Mouse (Mus musculus): ENCODE data around the gene Klc1.

Gene Klc1

DNA sequence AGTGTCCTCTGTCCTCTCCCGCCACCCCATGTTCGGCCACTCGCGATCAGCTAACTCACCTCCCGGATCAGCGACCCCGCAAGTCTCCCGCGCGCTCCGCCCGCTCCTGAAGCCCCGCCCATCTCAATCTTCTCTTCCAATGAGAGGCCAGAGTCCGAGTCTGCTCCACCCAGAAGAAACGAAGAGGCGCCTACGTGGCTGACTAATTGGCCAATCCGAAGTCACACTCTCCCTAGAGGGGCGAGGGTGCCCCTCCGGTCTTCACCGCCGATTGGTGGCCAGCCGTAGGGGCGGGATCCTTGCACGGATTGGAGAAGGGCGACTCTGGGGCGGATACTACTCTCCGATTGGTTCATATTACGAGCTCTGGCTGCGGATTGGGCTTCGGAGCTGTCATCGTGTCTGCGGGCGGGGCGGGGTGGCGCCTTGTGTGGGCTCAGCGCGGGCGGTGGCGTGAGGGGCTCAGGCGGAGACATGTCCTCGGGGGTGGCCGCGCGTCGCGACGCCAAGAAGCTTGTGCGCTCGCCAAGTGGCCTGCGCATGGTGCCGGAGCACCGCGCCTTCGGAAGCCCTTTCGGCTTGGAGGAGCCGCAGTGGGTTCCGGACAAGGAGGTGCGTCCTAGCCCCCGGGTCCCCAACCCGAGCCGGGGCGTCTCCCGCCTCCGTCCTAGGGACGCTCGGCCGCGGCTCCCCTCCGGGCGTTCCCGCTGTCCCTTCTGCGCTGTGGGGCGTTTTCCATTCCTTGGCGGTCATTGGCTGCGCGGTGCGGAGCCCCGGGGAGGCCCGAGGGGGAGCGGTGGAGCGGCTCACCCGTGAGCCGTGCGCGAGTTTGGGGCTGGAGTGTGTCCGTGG lies 55.3 kb downstream of the Klc1 start, which contains the start of the genes Xrcc3 and Zfyve21:
Gene Xrcc3, minus strand, starts transcription at position 108 of the 852 bp plus-strand sequence.
Gene Zfyve21, plus strand, starts transcription at position 405 of the 852 bp plus-strand sequence.
- peak; percentile 99 for DNase-seq (ENCODE audit: low spot score)

DNA sequence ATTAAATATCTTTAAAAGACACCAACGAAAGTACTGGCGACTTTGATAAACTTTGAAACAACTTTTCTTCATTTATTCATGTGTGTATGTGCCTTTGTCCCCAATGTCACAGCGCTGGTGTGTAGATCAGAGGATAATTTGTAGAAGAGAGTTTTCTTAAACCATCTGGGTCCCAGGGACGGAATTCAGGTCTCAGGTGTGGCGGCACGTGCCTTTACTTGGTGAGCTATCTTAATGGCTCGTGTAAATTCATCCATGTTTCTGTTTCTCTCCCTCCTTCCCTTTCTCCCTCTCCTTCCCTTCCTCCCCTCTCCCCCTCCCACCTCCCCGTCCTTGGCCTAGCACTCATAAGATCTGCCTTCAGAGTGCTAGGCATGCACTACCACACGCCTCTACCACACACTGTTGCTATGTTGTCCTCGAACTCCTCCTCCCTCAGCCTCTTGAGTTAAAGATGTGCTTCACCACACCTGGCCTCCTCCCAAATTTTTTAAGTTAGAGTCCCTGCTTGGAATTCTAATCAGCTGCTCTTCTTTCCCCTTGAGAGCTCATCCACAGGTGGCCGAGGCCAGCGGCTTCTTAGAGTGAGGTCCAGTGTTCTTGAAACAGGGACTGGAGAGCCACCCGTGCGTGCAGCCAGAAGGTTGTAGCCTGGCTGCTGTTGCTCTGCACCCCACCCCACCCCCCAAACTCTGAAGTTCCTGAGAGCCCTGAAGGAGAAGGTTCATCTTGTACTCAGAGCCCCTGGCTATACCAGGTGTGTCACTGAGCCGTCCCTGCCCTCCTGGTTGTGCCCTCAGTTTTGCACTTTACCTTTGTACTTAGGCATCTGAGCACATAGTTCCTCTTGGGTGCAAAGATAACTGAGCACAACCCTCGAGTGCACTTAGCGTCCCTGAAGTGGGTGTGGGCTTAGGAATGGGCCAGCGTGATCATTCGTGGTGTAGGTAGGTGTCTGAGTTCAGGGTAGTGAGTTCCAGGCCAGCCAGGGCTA lies 56.4 kb downstream of the Klc1 start:
- peak; percentile 42 for DNase-seq (ENCODE audit: low spot score)

DNA sequence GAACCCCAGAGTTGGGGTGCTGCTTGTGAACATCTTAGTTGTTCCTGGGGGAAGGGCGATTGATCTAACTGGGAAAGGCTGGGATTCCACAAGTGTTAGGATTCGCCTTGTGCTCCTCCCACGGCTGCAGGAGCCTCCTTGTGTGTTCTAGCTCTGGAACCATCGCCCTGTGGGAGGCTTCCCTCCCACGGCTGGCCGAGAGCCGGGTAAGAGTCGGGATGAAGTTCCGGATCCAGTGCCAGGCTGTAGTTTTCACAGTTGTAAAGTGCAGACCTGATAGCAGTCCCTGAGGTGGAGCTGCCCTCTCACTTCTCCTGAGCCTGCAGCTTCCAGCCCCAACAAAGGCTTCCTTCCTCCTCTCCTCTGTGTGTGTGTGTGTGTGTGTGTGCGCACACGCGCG lies 57.9 kb downstream of the Klc1 start:
- peak; percentile 84 for DNase-seq (ENCODE audit: low spot score)

DNA sequence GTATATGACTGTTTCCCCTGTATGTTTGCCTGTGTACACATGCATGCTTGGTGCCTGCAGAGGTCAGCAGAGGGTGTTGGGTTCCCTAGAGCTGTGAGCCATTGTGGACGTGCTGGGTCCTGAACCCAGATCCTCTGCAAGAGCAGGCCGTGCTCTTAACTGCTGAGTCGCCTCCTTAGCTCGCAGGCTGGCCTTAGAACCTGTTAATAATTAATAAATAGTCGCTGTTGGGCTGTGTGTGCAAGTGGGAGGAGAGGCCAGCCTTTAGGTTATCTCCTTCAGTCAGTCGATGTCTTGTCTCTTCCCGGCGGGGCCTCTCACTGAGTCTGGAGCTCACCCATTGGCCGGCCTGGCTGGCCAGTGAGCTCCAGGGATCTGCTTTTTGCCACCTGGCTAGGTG lies 58.3 kb downstream of the Klc1 start:
- peak; percentile 37 for DNase-seq (ENCODE audit: low spot score)

DNA sequence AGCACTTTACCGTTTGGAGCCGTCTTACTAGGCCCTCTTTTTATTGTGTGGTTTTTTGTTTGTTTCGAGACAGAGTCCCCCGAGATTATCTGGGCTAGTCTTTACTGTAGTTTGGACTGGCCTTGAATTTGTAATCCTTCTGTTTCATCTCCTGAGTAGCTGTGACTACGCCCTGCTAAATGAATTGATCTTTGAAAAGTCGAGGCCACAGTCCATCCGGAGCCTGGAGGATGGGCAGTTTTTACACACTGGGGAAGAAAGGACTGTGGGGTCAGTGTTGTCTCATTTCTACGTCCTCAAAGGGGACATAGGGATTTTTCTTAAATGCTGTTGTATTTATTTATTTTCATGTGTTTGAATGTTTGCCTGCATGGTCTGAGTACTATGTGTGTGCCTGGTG lies 59.3 kb downstream of the Klc1 start:
- no peak for DNase-seq (ENCODE audit: low spot score)

DNA sequence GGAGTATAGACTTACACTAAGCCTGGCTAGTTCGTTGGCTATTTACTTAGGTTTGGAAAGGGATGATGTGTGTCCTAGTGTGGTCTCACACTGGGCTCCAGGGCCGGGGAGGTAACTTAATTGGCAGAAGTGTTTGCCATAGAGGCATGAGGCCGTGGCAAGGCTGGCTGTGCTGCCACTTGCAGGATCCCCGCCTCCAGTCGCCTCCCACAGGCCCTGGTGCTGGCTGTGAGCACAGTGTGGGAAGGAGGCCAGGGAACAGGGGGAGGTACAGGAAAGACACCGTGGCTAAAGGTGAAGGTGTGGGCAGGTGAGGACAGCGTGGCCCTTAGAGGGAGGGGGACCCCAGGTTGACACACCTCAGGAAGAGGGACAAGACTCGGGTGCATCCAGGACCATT lies 61.3 kb downstream of the Klc1 start:
- DNase-seq (ENCODE audit: low spot score): peak; percentile 71

DNA sequence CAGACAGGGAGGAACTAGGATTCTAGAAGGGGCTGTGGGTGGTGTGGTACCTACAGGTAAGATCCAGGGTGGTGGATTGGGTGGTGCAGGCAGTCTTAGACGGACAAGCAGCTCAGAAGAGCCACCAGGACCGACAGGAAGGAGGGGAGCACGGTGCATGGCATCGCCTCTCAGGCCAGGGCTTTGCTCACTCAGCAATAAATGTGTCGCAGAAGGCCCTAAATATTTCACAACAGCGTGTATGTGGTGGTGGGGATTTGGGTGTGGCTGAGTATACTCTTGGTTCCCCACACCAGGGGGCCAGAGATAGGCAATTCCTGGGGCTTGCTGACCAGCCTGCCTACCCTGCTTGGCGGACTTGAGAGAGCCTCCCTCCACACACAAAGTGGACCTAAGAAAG lies 62.1 kb downstream of the Klc1 start:
- DNase-seq (ENCODE audit: low spot score): no peak

DNA sequence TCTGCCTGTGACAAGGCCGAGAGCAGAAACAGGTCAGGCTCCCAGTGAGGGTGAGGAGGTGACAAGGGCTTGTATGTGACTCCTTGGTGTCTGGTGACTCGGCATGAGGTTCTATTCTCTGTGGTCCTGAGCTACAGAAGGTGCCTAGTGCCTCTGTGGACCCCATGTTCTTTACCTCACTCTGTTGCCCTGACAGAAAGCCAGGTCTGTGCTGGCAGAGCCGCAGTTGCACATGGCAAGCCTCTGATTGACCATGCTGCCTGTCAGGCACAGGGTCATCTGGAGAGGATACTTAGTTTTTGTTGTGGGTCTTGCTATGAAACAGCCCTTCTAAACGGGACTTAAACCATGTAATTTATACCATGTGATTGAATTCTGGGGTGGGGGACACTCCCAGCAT lies 63.3 kb downstream of the Klc1 start:
- no peak for DNase-seq (ENCODE audit: low spot score)

DNA sequence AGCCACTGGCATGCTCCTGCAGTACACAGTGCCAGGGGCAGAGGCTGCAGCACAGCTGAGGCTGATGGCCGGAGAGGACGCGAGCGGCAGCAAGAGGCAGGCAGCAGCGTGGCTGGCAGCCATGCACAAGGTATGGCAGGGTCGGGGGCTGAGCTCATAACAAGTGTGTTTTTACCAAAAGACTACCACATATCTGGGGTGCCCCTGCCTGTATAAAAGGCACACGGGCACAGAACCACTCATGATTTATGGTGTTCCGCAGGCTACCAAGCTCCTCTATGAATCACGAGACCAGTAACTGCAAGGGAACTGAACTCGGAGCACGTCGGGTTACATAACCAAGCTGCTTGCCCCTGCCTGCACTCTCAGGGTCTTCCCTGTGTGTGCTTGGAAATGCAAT lies 68.9 kb downstream of the Klc1 start:
- no peak for DNase-seq (ENCODE audit: low spot score)

DNA sequence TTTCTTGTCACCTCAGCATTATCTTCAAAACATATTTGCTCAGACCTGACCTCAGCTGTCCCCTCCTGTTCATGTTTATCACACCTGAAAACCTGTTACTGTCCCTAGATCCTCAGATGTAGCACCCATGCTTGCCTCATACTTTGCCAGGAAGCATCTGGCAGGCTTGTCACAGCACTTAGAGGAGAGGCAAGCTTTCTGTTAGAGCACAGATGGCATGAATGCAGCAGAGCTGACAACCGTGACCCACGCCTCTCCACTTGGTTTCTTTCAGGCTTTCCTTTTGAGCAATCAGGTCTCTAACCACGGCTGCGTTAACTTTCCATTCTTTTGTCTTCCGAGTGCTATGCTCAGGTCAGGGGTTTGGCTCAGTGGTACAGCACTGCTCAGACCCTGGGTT lies 70.8 kb downstream of the Klc1 start:
- DNase-seq (ENCODE audit: low spot score): no peak

DNA sequence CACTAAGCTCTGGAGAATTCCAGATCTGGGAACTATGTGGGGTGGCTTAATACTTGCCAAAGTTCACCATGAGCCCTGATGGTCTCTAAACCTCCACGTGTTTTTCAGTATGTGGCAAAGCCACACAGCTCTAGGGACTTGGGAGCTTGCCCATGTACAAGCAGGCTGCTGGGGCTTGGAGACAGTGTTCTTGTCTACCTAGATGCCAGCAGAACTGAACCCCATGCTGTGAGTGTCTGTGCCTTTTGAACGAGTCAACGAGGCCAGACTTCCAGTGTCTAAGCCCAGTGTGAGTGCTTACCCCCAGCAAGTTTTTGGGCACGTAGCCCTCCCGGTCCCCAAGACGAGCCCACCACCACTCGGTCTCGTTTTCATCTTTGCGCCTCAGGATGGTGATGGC lies 71.3 kb downstream of the Klc1 start:
- DNase-seq (ENCODE audit: low spot score): no peak

DNA sequence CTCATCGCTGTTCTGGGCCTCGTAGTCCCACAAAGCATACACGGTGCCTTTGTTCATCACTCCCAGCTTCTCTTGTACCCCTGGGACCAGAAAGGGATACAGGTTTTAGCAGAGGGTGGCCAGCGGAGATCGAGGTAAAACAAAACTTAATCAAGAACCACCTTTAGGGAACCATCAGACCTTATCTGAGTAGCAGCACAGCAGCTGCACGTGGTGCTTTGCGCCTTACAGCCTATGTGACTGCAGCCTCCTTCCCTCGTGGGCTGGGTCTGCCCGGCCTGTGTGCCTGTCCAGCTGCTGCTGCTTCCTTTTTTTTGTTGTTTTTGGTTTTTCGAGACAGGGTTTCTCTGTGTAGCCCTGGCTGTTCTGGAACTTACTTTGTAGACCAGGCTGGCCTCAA lies 71.7 kb downstream of the Klc1 start:
- DNase-seq (ENCODE audit: low spot score): no peak

DNA sequence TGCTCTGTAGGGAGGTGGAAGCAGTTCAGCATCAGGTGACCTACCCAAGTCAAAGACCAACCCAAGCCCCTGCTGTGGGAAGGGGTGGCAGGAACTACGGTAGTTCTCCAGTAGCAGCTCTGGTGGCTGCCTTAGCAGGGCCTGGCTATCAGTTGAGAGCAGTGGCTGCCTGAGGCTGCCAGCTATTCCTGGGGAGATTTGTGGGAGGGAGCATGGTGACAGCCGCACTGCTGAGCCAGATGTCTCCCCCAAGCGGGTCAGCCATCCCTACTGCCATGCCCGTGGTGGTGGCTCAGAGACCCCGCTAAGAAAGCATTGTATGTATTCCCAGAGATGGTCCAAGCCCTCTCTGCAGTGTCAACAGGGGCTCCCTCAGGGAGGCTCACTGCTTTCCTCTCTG lies 74.0 kb downstream of the Klc1 start:
- no peak for DNase-seq (ENCODE audit: low spot score)

DNA sequence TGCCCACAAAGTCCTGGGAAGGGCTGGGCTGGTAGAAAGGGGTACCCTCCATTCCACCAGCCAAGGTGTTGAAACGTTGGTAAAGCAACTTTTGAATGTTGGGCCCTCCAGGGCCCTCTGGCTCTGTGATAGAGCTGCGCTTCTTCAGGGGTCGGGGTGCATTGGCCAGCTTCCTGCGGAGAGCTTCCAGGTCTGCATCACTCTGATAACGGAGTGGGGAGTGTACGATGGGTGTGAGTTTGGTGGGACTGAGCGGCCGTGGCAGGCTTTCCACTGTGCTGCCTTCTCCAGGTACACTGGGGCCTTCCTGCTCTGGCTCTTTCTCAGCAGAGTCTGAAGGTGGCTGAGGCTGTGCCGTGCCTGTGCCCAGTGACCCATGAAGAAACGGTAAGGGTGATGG lies 74.8 kb downstream of the Klc1 start:
- no peak for DNase-seq (ENCODE audit: low spot score)

DNA sequence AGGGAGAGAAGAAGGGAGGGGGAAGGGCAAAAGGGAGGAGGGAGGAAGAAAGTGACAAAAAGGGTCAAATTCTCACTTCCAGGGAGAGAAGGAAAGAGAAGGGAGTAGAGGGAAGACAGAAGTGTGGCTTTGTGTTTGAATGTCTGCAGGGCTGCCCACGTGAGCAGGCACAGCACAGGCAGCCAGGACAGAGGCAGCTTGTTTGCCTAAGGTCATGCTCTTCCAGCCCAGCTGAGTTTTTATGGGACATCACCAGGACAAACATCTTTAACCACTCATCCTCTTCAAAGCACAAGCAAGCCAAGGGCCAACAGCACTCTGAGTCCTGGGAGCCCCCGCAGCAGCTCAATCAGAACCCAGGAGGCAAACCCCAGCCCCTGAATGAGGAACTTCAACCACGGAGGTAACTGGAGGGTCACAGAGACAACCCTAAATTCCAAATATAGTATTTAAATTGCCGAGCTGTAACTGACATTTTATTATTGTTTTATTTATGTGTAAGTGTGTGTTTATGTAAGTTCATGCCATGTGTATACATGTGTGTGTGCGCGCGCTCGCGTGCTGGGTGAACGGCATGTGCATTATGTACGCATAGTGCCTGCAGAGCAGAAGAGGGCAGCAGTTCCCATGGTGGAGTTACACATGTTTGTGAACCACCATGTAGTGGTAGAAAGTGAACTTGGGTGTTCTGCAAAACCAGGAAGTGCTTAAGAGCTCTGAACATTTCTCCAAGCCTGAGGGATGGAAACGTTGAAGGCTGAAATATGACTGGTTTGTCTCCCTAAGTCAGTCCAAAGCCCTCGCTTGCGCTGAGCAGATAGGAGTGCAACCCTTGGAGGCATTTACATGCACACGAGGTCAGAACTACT lies 84.2 kb downstream of the Klc1 start:
- no peak for DNase-seq (ENCODE audit: low spot score)

DNA sequence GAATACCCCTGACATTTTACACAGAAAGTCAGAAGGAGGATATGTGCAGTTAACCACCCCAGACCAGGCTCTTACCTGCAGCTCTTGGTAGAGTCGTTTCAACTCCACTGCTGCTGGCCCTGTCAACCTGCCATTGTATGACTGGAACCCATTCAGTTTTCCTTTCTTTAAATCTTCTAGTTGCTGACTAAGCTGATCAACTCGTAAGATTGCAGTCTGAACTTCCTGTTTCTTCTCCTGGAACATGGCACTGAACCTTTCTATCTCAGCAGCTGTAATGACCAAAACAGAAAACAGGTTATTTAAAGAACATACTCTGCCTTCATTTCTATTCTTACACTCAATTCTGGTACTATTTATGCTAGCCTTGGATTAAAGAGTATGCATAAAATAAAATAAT lies 84.8 kb downstream of the Klc1 start:
- no peak for DNase-seq (ENCODE audit: low spot score)

DNA sequence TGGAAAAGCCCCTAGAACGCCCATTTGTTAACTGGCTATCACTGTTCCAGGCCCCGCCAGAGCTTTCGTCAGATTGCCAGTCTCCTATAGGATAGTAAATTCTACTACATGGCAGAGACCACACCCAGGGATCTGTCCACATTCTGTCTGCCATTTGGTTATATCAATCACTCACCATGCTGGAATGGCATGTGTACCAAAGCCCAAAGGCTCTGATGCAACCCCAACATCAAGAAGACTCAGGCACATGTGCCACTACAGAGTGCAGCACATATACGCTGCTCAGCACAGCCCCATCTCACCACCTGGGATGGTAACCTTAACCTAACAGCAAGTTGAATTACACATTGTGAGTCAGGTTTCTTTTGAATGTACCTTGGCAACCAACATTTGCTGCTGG lies 87.3 kb downstream of the Klc1 start:
- DNase-seq (ENCODE audit: low spot score): no peak

DNA sequence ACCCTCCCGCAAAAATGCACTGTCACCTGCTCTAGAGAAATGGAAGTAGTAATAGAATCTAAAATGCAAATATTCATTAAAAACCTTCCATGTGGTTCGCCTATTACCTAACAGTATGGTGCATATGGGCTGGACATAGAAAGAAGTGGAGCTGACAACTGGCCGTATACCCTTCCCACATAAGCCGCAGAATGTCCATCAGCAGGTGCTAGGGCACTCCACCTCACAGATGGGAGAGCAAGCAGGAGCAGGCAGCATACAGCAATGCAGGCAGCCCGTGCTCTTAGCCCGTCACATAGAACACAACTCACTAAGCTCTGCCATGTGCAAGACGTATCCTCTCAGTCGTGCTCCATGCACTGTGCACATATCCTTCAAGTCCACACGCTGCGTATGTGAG lies 88.2 kb downstream of the Klc1 start:
- DNase-seq (ENCODE audit: low spot score): no peak

DNA sequence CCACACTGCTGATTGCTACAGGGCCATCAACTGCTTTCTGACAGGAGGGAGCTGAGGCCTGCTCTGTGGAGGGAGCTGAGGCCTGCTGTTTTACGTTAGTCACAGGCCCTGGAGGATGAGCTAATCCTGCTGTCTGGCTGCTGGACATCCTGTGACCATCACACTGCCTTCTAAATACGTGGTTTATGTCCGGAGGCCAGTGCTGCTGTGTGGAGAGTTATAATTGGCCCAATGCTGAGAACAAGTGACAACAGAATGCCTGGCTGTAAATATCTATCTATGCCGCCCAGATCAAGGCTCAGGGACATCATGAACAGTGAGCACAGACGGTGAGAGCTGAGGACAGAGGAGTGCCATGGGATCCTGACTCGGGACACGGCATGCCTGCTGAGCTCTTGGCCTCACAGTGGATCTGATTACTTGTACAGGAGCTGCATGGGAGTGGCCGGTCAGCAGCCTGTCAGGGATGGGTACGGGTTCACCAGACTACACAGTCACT lies 89.7 kb downstream of the Klc1 start:
- no peak for DNase-seq (ENCODE audit: low spot score)

DNA sequence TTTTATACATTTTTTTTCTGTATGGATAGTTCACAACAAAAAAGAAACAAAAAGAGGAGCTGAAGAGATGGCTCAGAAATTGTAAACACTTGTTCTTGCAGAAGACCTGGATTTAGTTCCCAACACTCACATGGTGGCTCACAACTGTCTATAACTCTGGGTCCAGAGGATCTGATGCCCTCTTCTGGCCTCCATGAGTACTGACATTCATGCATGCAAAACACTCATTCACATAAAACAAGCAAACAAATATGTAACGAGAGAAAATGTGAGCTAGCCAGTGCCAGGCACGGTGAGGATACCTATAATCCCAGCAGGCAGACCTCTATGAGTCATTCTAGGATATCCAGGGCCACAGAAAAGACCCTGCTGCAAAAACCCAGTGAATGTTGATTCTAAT lies 92.6 kb downstream of the Klc1 start:
- DNase-seq (ENCODE audit: low spot score): no peak

DNA sequence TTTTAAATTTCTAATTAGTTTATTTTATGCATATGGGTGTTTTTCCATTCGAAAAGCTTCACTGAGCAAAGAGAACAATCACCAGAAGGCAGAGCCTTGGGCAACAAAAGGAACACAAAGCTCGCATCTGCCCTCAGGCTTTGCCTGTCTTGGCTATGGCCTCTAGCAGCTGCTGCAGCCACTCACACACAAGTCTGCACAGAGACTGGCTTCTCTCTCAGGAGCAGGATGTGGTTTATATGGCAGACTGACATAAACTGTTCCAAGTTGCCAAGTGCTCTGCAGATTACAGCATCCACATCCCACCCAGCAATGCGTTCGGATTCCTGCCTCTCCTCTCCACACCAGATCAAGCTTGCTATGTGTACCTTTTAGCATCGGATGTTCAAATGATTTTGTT lies 93.1 kb downstream of the Klc1 start:
- DNase-seq (ENCODE audit: low spot score): no peak

DNA sequence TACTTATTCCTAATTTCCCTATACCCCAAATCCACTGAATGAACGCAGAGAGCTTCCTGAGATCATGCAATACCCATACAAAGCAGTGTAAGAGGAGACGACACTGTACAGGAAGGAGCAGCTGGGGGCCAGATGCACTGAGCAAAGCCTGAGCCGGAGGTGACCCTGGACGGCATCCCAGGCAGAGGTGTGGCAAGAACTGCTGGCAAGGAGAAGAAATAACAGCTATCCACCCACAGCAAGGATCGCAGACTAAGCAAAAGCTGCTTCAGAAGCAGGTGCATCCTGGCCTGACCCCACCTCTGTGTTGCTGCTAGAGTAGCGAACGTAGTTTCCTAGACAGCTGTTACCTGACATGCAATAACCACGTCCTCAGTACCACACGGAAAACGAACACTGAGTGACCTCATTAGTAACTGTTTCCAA lies 94.4 kb downstream of the Klc1 start:
- DNase-seq (ENCODE audit: low spot score): peak; percentile 49
